Mouse (Mus musculus) heart, postnatal 0 days (tissue): ENCODE measurements around the gene Cdk14.

ENCODE experiments used
- CTCF ChIP-seq: IDR thresholded peaks from 2 replicates; pipeline ENCODE4 v1.5.1; 2016; ENCODE audit warnings: antibody characterized with exemption, control low read depth, low read depth
- EP300 ChIP-seq: IDR thresholded peaks from 2 replicates; pipeline ENCODE4 v1.6.1; 2016; ENCODE audit warnings: antibody characterized with exemption, low read depth

- no peak for TF ChIP-seq CTCF
- no peak for TF ChIP-seq EP300
Measured at GRCm38 (mm10) chr5:4929628-4930027, 490.5 kb downstream of the Cdk14 start.
